Mouse (Mus musculus): ENCODE data around the gene Ldlr. TPM values are rescaled to one million over a fixed set of nuclear protein-coding genes. Genes with fewer than 3 reads are reported as not detected.

Ldlr gene
- total and polyA plus RNA-seq, 3 experiments = 69.1 to 90.6 TPM; not detected in 1

DNA sequence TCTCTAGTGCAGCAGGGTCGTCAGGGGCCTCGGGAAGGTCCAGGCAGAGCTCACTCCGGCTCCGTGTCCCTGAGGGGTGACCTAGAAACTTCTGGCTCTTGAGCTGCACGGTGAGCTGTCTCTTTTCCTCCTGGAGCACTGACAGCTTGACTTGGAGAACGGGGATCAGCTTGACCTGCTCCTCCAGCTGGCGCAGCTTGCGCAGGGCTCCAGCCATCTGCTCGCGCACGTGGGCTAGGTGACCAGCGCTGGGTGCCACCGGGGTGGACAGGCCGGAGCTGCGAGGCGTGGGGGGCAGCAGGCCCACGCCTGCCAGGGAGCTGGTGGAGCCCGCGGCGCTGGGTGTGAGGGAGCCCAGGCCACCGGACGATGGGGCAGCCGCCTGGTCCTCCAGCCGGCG, 71.6 kb downstream of the Ldlr start:
- H3K36me3 ChIP-seq (ENCODE audit: control insufficient read depth in 1 of 2, insufficient read depth in 2 of 2, low read length in 2 of 2) = no peaks in the 10 kb centered on the region
- no peak for DNase-seq (ENCODE audit: low read depth, low spot score)
- no peaks in the 10 kb centered on the region for H3K9me3 ChIP-seq (replicated peaks; ENCODE audit: insufficient read depth, low read length)
- no peak overlapping the region for H3K4me3 ChIP-seq (ENCODE audit: control insufficient read depth in 1 of 2, insufficient read depth in 1 of 2, low read depth in 2 of 2, low read length in 2 of 2)
- no peaks in the 10 kb centered on the region for H3K27me3 ChIP-seq (ENCODE audit: control insufficient read depth in 1 of 2, insufficient read depth in 2 of 2, low read length in 2 of 2)
- no peak overlapping the region for H3K27ac ChIP-seq (ENCODE audit: control insufficient read depth, low read depth, low read length)
- H3K4me1 ChIP-seq (ENCODE audit: control insufficient read depth in 1 of 2, insufficient read depth in 2 of 2, low read length in 2 of 2) = peaks cover 4 to 7% of the 10 kb centered on the region in 2 experiments; a peak in 3 of 4 replicates
- no peak for TF ChIP-seq POLR2AphosphoS5 (IDR thresholded peaks at IDR 0.05; ENCODE audit: borderline replicate concordance, low read depth, low read length)
- TF ChIP-seq TAL1 (IDR thresholded peaks at IDR 0.05; ENCODE audit: low read length) = no peak
- TF ChIP-seq RCOR1 (IDR thresholded peaks at IDR 0.05; ENCODE audit: low read depth, low read length) = no peak
- TF ChIP-seq NELFE (IDR thresholded peaks at IDR 0.05; ENCODE audit: low read depth, low read length) = no peak
- H3K79me2 ChIP-seq (ENCODE audit: control insufficient read depth, insufficient read depth, low read length, poor library complexity) = no peaks in the 10 kb centered on the region; the same call in 1 of the 2 replicates
- no peak overlapping the region for H3K9ac ChIP-seq (ENCODE audit: control insufficient read depth, low read depth, low read length, poor library complexity, severe bottlenecking)

DNA sequence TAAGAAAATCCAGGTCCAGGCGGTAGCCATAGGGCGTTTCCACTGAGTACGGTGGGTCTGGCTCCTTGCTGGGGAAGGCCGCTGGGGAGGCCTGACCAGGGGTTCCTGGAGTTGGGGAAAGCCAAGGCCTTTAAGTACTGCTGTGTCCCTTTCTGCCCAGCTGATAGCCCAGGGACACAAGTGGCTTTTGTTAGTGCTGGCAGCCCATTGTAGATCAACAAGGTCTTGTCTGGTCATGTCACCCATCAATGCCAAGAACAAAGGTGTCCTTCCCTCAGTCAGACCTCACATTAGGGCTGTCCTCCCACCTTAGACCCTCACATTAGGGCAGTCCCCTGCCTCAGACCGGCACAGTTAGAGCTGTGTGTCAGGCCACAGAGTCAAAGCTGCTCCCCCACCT, 72.3 kb downstream of the Ldlr start:
- no peak for DNase-seq (ENCODE audit: low read depth, low spot score)
- TF ChIP-seq KAT2A (conservative IDR thresholded peaks at IDR 0.05; ENCODE audit: low read depth, low read length) (no peak), SIN3A (IDR thresholded peaks at IDR 0.05; ENCODE audit: low read length) (no peak)
- Histone ChIP-seq H3K27ac (ENCODE audit: control insufficient read depth, low read depth, low read length) (no peak overlapping the region), H3K9me3 (replicated peaks; ENCODE audit: insufficient read depth, low read length) (no peaks in the 10 kb centered on the region), H3K79me2 (ENCODE audit: control insufficient read depth, insufficient read depth, low read length, poor library complexity) (no peaks in the 10 kb centered on the region; the same call in 1 of the 2 replicates), H3K36me3 (ENCODE audit: control insufficient read depth in 1 of 2, insufficient read depth in 2 of 2, low read length in 2 of 2) (no peaks in the 10 kb centered on the region), H3K4me3 (ENCODE audit: control insufficient read depth in 1 of 2, insufficient read depth in 1 of 2, low read depth in 2 of 2, low read length in 2 of 2) (no peak overlapping the region), H3K27me3 (ENCODE audit: control insufficient read depth in 1 of 2, insufficient read depth in 2 of 2, low read length in 2 of 2) (no peaks in the 10 kb centered on the region), H3K4me1 (ENCODE audit: control insufficient read depth in 1 of 2, insufficient read depth in 2 of 2, low read length in 2 of 2) (peaks cover 4 to 7% of the 10 kb centered on the region in 2 experiments; a peak in 3 of 4 replicates), H3K9ac (ENCODE audit: control insufficient read depth, low read depth, low read length, poor library complexity, severe bottlenecking) (no peak overlapping the region)

GRCm38 (mm10) chr9:21796259-21796658, 73.0 kb downstream of the Ldlr start:
- Histone ChIP-seq H3K36me3 (ENCODE audit: control insufficient read depth in 1 of 2, insufficient read depth in 2 of 2, low read length in 2 of 2) (no peaks in the 10 kb centered on the region), H3K79me2 (ENCODE audit: control insufficient read depth, insufficient read depth, low read length, poor library complexity) (no peaks in the 10 kb centered on the region; the same call in 1 of the 2 replicates), H3K9me3 (replicated peaks; ENCODE audit: insufficient read depth, low read length) (no peaks in the 10 kb centered on the region), H3K27me3 (ENCODE audit: control insufficient read depth in 1 of 2, insufficient read depth in 2 of 2, low read length in 2 of 2) (no peaks in the 10 kb centered on the region), H3K4me1 (ENCODE audit: control insufficient read depth in 1 of 2, insufficient read depth in 2 of 2, low read length in 2 of 2) (peaks cover 4 to 7% of the 10 kb centered on the region in 2 experiments; a peak in 3 of 4 replicates), H3K4me3 (ENCODE audit: control insufficient read depth in 1 of 2, insufficient read depth in 1 of 2, low read depth in 2 of 2, low read length in 2 of 2) (no peak overlapping the region), H3K27ac (ENCODE audit: control insufficient read depth, low read depth, low read length) (no peak overlapping the region), H3K9ac (ENCODE audit: control insufficient read depth, low read depth, low read length, poor library complexity, severe bottlenecking) (no peak overlapping the region)
- no peak for DNase-seq (ENCODE audit: low read depth, low spot score)
- no peak for TF ChIP-seq JUND (IDR thresholded peaks at IDR 0.05; ENCODE audit: low read depth, low read length)
- TF ChIP-seq TBP (IDR thresholded peaks at IDR 0.05; ENCODE audit: low read depth, low read length) = no peak
- TF ChIP-seq MAFK (IDR thresholded peaks at IDR 0.05; ENCODE audit: borderline replicate concordance, low read depth, low read length) = no peak
- no peak for TF ChIP-seq MYC (IDR thresholded peaks at IDR 0.05; ENCODE audit: low read depth, low read length)
- TF ChIP-seq GATA1 (IDR thresholded peaks at IDR 0.05; ENCODE audit: low read depth, low read length) = no peak
- TF ChIP-seq ZMIZ1 (IDR thresholded peaks at IDR 0.05; ENCODE audit: low read depth, low read length) = no peak
- TF ChIP-seq ZC3H11A (IDR thresholded peaks at IDR 0.05; ENCODE audit: low read depth, low read length) = no peak
- no peak for TF ChIP-seq ETS1 (IDR thresholded peaks at IDR 0.05; ENCODE audit: low read depth, low read length)
- TF ChIP-seq MAX (IDR thresholded peaks at IDR 0.05; ENCODE audit: low read length) = no peak
- TF ChIP-seq ZKSCAN1 (IDR thresholded peaks at IDR 0.05; ENCODE audit: low read depth, low read length) = no peak
- TF ChIP-seq E2F4 (IDR thresholded peaks at IDR 0.05; ENCODE audit: borderline replicate concordance, low read depth, low read length) = no peak
- no peak for TF ChIP-seq UBTF (IDR thresholded peaks at IDR 0.05; ENCODE audit: borderline replicate concordance, insufficient read depth, low read depth, low read length)

Measured in MEL (cell line).